Mouse (Mus musculus) forebrain, embryonic 16.5 days (tissue): ENCODE measurements at regions not wholly inside any gene's neighbourhood (a gene's known extent, or its start where the extent isn't known, plus 50 kb on each side); places are given as distances from the start of the nearest gene placed in this dataset.

Source experiments
- ATAC-seq: fragments of 200-750 bp; cut with Nextera tagmentation; 2 replicates; pipeline ENCODE4 v1.8.0; 2017; ENCODE audit warnings: mild to moderate bottlenecking, moderate library complexity
- H3K27ac ChIP-seq: fragments of 300-500 bp; sonication (generic); 2 replicates; pipeline ENCODE4 v1.5.1; 2014; ENCODE audit warnings: low read length, control low read depth
- H3K27me3 ChIP-seq: fragments of 300-500 bp; sonication (generic); replicated peaks from 2 replicates; pipeline ENCODE4 v1.6.1; 2014; ENCODE audit warnings: low read length; ENCODE audit not compliant: control insufficient read depth, insufficient read depth
- H3K36me3 ChIP-seq: fragments of 300-500 bp; sonication (generic); 2 replicates; pipeline ENCODE4 v1.6.1; 2014; ENCODE audit not compliant: control insufficient read depth, insufficient read depth
- H3K4me1 ChIP-seq: fragments of 300-500 bp; sonication (generic); replicated peaks from 2 replicates; pipeline ENCODE4 v1.6.1; 2014; ENCODE audit warnings: low read length; ENCODE audit not compliant: control insufficient read depth, insufficient read depth
- H3K4me2 ChIP-seq: fragments of 300-500 bp; sonication (generic); 2 replicates; pipeline ENCODE4 v1.6.1; 2014; ENCODE audit warnings: mild to moderate bottlenecking, low read length, control low read depth
- H3K4me3 ChIP-seq: fragments of 300-500 bp; sonication (generic); replicated peaks from 2 replicates; pipeline ENCODE4 v1.5.1; 2014; ENCODE audit warnings: mild to moderate bottlenecking, low read length, control low read depth
- H3K9ac ChIP-seq: fragments of 300-500 bp; sonication (generic); replicated peaks from 2 replicates; pipeline ENCODE4 v1.6.1; 2014; ENCODE audit warnings: low read depth, low read length, control low read depth
- H3K9me3 ChIP-seq: fragments of 300-500 bp; sonication (generic); 2 replicates; pipeline ENCODE4 v1.6.1; 2016; ENCODE audit warnings: low read length; ENCODE audit not compliant: control insufficient read depth
- WGBS: fragments of 180-500 bp; shearing (Covaris S2); extraction: QIAGEN DNeasy Blood & Tissue Kit; methylation state at CpG from one replicate; pipeline ENCODE4 v1.1.7; 2014; 5-methylcytosine and 5-hydroxymethylcytosine counted together

GRCm38 (mm10) chr17:84061621-84062020 is 126.1 kb downstream of the Zfp36l2 start:
- no peak overlapping the region for H3K4me2 ChIP-seq
- peaks cover 18% of the 10 kb centered on the region for H3K4me1 ChIP-seq
- no peaks in the 10 kb centered on the region for H3K27me3 ChIP-seq
- no peak overlapping the region for H3K4me3 ChIP-seq
- 88% methylated on average over 6 of the region's 6 CpGs for WGBS
- no peak for ATAC-seq
- H3K9me3 ChIP-seq = no peaks in the 10 kb centered on the region
- no peak overlapping the region for H3K9ac ChIP-seq
- H3K36me3 ChIP-seq = no peaks in the 10 kb centered on the region
- no peak overlapping the region for H3K27ac ChIP-seq

GRCm38 (mm10) chr17:84056469-84056868 is 131.3 kb downstream of the Zfp36l2 start:
- no peaks in the 10 kb centered on the region for H3K27me3 ChIP-seq
- H3K4me1 ChIP-seq = peaks cover 18% of the 10 kb centered on the region
- H3K9me3 ChIP-seq = no peaks in the 10 kb centered on the region
- WGBS = 53% methylated on average over 4 of the region's 4 CpGs
- no peak overlapping the region for H3K27ac ChIP-seq
- H3K9ac ChIP-seq = no peak overlapping the region
- no peak for ATAC-seq
- H3K4me3 ChIP-seq = no peak overlapping the region
- H3K4me2 ChIP-seq = no peak overlapping the region
- no peaks in the 10 kb centered on the region for H3K36me3 ChIP-seq

DNA sequence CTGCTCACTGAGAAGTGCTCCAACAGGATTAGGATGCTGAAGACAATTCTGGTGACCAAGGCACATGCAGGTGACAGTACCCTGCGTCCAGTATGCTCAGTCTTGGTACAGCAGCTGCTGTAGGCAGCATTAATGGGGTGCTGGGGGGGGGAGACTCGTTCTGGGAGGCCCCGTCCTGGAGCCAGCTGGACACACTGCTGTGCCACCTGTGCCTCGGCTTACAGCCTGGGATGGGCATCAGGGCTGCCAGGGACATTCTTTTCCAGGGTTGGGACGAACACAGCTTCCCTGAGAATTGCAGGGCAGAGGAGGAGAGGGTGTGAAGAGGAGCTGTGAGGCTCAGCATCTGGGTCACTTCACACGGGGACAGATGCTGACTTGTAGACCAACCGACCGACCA is 135.3 kb downstream of the Zfp36l2 start:
- Histone ChIP-seq H3K9ac (no peak overlapping the region), H3K27ac (no peak overlapping the region), H3K9me3 (peaks cover under 1% of the 10 kb centered on the region; the same call in 1 of the 2 replicates), H3K36me3 (no peaks in the 10 kb centered on the region), H3K4me3 (no peak overlapping the region), H3K4me2 (no peak overlapping the region), H3K4me1 (no peaks in the 10 kb centered on the region; the same call in none of the 2 replicates), H3K27me3 (no peaks in the 10 kb centered on the region)
- 75% methylated on average over 8 of the region's 8 CpGs for WGBS
- no peak for ATAC-seq

- Histone ChIP-seq H3K4me3 (no peak overlapping the region), H3K4me2 (no peak overlapping the region), H3K4me1 (no peaks in the 10 kb centered on the region), H3K27ac (no peak overlapping the region), H3K36me3 (no peaks in the 10 kb centered on the region), H3K9ac (no peak overlapping the region), H3K27me3 (no peaks in the 10 kb centered on the region), H3K9me3 (peaks cover 4% of the 10 kb centered on the region)
- 60% methylated on average over 9 of the region's 9 CpGs for WGBS
- no peak for ATAC-seq
Observed at GRCm38 (mm10) chr17:84051212-84051611, 136.5 kb downstream of the Zfp36l2 start.

DNA sequence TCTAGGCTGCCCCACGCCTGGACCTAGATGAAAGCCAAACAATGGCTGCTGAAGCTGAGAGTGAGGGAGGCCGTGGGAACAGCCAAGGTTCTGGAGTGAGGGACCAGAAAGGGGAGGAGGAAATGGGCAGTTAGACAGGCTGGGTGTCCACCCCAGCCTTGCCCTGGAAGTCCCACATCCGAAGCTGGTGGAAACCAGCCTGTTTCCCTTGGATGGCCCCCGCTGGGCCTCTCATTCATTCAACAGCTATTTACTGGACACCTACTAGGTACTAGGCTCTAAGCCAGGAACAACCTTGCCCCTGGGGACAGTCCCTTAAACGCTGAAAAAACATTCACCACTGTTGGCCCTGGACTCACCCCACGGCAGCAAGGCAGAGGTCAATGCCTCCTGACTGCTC is 139.2 kb downstream of the Zfp36l2 start:
- Histone ChIP-seq H3K4me2 (no peak overlapping the region), H3K27ac (no peak overlapping the region), H3K4me1 (peaks cover 5% of the 10 kb centered on the region), H3K9ac (no peak overlapping the region), H3K4me3 (no peak overlapping the region), H3K27me3 (no peaks in the 10 kb centered on the region), H3K9me3 (peaks cover 4% of the 10 kb centered on the region), H3K36me3 (no peaks in the 10 kb centered on the region)
- no peak for ATAC-seq
- 55% methylated on average over 6 of the region's 6 CpGs for WGBS

GRCm38 (mm10) chr17:84047520-84047919 is 140.2 kb downstream of the Zfp36l2 start:
- no peak overlapping the region for H3K27ac ChIP-seq
- 88% methylated on average over 1 of the region's 1 CpGs for WGBS
- no peak overlapping the region for H3K4me2 ChIP-seq
- peaks cover 4% of the 10 kb centered on the region for H3K9me3 ChIP-seq
- no peaks in the 10 kb centered on the region for H3K36me3 ChIP-seq
- no peaks in the 10 kb centered on the region for H3K27me3 ChIP-seq
- no peak overlapping the region for H3K9ac ChIP-seq
- H3K4me3 ChIP-seq = no peak overlapping the region
- H3K4me1 ChIP-seq = peaks cover 5% of the 10 kb centered on the region
- no peak for ATAC-seq

DNA sequence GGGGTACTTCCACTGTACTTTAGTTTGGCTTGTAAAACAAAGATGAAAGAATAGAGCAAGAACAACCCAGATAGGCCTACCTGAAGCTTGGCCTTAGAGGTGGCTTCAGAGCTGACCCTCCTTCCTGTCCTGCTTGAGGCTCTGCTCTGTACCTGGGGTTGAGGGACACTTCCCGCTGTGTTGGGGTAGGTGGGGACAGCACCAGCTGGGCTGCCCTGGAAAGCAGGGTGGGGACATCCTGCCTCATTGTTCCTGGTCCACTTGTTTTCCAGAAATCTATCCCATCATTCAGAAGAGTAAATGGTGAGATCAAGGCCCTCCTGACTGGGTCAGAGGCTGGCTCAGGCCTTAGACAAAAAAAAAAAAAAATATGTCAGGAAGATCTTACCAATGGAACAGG is 141.9 kb downstream of the Zfp36l2 start:
- Histone ChIP-seq H3K4me2 (no peak overlapping the region), H3K4me3 (no peak overlapping the region), H3K9ac (no peak overlapping the region), H3K36me3 (no peaks in the 10 kb centered on the region), H3K27ac (no peak overlapping the region), H3K9me3 (peaks cover 4% of the 10 kb centered on the region), H3K27me3 (no peaks in the 10 kb centered on the region), H3K4me1 (peaks cover 5% of the 10 kb centered on the region)
- WGBS = 94% methylated on average over 1 of the region's 1 CpGs
- ATAC-seq = no peak

GRCm38 (mm10) chr17:84044472-84044936 is 143.2 kb downstream of the Zfp36l2 start:
- no peak overlapping the region for H3K9ac ChIP-seq
- no peaks in the 10 kb centered on the region for H3K27me3 ChIP-seq
- WGBS = 74% methylated on average over 5 of the region's 5 CpGs
- no peaks in the 10 kb centered on the region for H3K36me3 ChIP-seq
- no peak overlapping the region for H3K27ac ChIP-seq
- ATAC-seq = no peak
- H3K9me3 ChIP-seq = peaks cover 4% of the 10 kb centered on the region
- H3K4me3 ChIP-seq = no peak overlapping the region
- peaks cover 5% of the 10 kb centered on the region for H3K4me1 ChIP-seq
- no peak overlapping the region for H3K4me2 ChIP-seq

- Histone ChIP-seq H3K27ac (no peak overlapping the region), H3K4me2 (no peak overlapping the region), H3K4me3 (no peak overlapping the region), H3K36me3 (no peaks in the 10 kb centered on the region), H3K9me3 (peaks cover 4% of the 10 kb centered on the region), H3K4me1 (peaks cover 5% of the 10 kb centered on the region), H3K9ac (no peak overlapping the region), H3K27me3 (no peaks in the 10 kb centered on the region)
- ATAC-seq = no peak
- WGBS = 89% methylated on average over 2 of the region's 2 CpGs
Observed at GRCm38 (mm10) chr17:84043102-84043501, 144.6 kb downstream of the Zfp36l2 start.

- no peak overlapping the region for H3K4me2 ChIP-seq
- no peaks in the 10 kb centered on the region for H3K36me3 ChIP-seq
- no peaks in the 10 kb centered on the region for H3K9me3 ChIP-seq
- no peaks in the 10 kb centered on the region for H3K27me3 ChIP-seq
- WGBS = 87% methylated on average over 10 of the region's 10 CpGs
- peaks cover 3% of the 10 kb centered on the region for H3K4me1 ChIP-seq
- ATAC-seq = no peak
- H3K27ac ChIP-seq = no peak overlapping the region
- H3K4me3 ChIP-seq = no peak overlapping the region
- H3K9ac ChIP-seq = no peak overlapping the region
Observed at GRCm38 (mm10) chr17:84039444-84039843, 148.3 kb downstream of the Zfp36l2 start.
